Mouse (Mus musculus) macrophage (primary cell): ENCODE measurements around the gene Zfp385c. TPM values are rescaled to one million over a fixed set of nuclear protein-coding genes. Genes with fewer than 3 reads are reported as not detected.

Source experiments
- H3K27ac ChIP-seq: fragments of 350-480 bp; formaldehyde crosslinking; 2 replicates; pipeline ENCODE4 v1.9.0; 2021
- H3K36me3 ChIP-seq: fragments of 350-480 bp; formaldehyde crosslinking; 2 replicates; pipeline ENCODE4 v1.9.0; 2021; ENCODE audit errors: inconsistent target
- H3K4me3 ChIP-seq: fragments of 350-480 bp; formaldehyde crosslinking; 2 replicates; pipeline ENCODE4 v1.9.0; 2021; ENCODE audit errors: inconsistent target
- H3K79me2 ChIP-seq: fragments of 350-480 bp; formaldehyde crosslinking; 2 replicates; pipeline ENCODE4 v1.9.0; 2021; ENCODE audit errors: inconsistent target
- WGBS: methylation state at CpG from one replicate; pipeline ENCODE4 v1.1.7; 2026; ENCODE audit warnings: inconsistent platforms; ENCODE audit not compliant: missing documents; 5-methylcytosine and 5-hydroxymethylcytosine counted together
- polyA plus RNA-seq: library from polyadenylated mRNA; stranded (reverse); fragments of 250-400 nt; gene quantifications from 3 replicates; pipeline ENCODE4 v1.2.4, GENCODE M21; 2018; ENCODE audit warnings: inconsistent platforms
- total RNA-seq, 78 experiments: library from RNA; depleted of rRNA; stranded (reverse); fragments of 250-400 nt; gene quantifications; 1 replicate in 9 of 78; 2 replicates in 24 of 78; 3 replicates in 43 of 78; 4 replicates in 2 of 78; pipeline ENCODE4 v1.2.4; 2018; ENCODE audit warnings: inconsistent platforms in 56 of 78

Gene Zfp385c
- 1 to 10 TPM in 3 of 26 experiments, under 1 TPM in 2, not detected in 21; 0.49 to 3.0 (median 1.0) TPM for total RNA-seq (2018; cell fraction: chromatin; rRNA removed)
- 1 to 10 TPM in 10 of 26 experiments, under 1 TPM in 16; 0.26 to 2.0 (median 0.87) TPM for total RNA-seq (2018; cell fraction: cytosol; rRNA removed)
- total RNA-seq (2018; cell fraction: nucleus; rRNA removed): 1 to 10 TPM in 7 of 26 experiments, under 1 TPM in 9, not detected in 10; 0.17 to 2.5 (median 0.95) TPM
- polyA plus RNA-seq: 0.14 to 1.2 TPM (median 0.57 TPM) in 3 replicates

DNA sequence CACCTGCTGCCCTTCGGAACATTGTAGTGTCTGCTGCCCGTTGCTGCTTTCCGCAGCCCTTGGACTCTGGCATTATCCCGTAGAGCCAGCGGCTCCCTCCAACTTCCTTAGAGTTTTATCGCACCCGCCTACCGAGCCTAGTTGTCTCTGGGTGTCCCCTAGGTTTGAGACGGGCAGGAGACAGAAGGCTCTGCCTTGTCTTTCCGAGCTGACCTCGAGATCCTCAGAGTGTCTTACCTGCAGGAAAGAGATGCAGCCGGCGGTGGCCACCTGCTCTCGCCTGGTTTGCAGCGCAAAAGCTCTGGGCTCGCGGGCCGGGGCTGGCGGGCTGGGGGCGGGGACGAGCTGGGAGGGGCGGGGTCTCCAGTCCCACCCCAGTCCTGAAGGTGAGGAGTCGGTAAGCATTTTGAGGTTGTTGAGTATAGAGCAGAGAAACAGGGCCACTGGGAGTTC is at the start of gene Zfp385c:
TSS of gene Zfp385c (minus strand) at position 292 of the 453 bp plus-strand sequence.
- Histone ChIP-seq H3K36me3 (peaks cover 26% of the 10 kb centered on the region), H3K27ac (no peak within 1 kb of the TSS), H3K79me2 (no peaks in the 10 kb centered on the region), H3K4me3 (no peak within 1 kb of the TSS)
- WGBS: 5% methylated on average over 22 of the region's 23 CpGs

DNA sequence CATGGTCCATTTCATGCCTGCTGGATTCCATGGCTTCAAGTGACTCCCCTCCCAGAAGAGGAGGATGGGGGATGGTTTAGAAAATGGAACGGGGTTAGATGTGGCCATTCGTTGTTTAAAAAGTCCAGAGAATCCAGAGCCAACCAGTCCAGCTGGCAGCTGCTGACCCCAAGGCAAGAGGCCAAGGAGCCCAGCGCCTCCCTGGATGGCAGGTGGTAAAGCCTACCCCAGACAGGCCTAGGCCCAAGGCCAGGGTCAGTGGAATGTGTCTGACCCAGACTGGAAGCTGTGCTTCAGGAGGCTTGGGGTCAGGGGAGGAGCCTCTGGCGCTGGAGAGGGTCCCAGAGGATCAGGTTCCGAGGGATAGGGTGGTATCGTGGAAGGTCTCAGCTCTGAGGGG is 49.1 kb upstream of the Zfp385c start:
- WGBS: 98% methylated on average over 6 of the region's 6 CpGs
- Histone ChIP-seq H3K79me2 (peaks cover 17% of the 10 kb centered on the region), H3K27ac (no peak overlapping the region), H3K36me3 (no peaks in the 10 kb centered on the region), H3K4me3 (no peak overlapping the region)

DNA sequence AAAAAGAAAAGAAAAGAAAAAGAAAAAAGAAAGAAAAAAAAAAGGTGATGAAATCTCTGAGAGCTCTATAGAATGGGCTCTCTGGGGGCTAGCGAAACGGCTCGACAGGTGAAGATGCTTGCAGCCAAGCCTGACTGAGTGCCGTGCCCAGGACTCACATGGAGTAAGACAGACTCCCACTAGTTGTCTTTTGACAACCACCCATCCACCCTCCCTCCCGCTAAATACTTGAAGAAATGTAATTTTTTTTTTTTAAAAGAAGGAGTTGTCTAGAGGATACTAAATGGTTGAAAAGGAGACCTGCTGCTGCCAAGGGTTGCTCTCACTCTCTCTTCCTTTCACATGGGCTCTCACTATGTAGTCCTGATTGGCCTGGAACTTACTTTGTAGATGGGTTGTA is 46.5 kb upstream of the Zfp385c start:
- 0 out of 2 replicates have a peak overlapping the region, but pooled peaks have one; percentile 35 for H3K27ac ChIP-seq

DNA sequence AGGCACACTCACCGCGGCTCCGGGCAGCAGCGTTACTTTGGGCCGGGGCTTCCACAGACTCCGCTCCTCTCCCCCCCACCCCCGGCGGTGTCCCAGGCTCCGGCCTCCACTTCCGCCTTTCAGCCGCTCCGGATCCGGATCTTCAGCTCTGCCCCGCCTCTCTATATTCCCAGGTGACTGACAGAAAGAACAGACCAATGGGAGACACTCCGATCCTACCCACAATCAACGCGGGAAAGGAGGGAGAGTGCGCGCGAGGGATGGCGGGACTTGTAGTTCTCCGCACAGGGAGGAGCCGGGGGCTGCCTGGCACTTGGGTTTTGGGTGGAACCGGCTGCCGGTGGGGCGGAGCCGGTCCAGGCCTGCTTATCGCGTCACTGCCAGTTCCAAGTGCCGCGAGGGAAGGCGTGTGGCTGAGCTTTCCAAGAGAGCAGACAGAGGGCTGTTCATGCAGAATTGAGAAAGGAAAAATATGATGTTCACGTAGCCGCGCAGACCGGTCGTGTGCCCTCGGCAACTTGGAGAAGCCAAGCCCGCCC is 45.9 kb upstream of the Zfp385c start, which contains the start of gene Rab5c:
TSS of gene Rab5c (minus strand) at position 150 of the 539 bp plus-strand sequence.
- Histone ChIP-seq H3K4me3 (peak within 1 kb of the TSS; percentile 100), H3K27ac (peak within 1 kb of the TSS; percentile 99), H3K36me3 (no peaks in the 10 kb centered on the region), H3K79me2 (peaks cover 49% of the 10 kb centered on the region)
- 2% methylated on average over 37 of the region's 39 CpGs for WGBS

More for the DNA sequence above, 46.5 kb upstream of the Zfp385c start:
- 32% methylated on average over 5 of the region's 5 CpGs for whole genome bisulfite sequencing
- Histone ChIP-seq H3K4me3 (peak overlapping the region; percentile 34), H3K79me2 (peaks cover 43% of the 10 kb centered on the region), H3K36me3 (no peaks in the 10 kb centered on the region)

DNA sequence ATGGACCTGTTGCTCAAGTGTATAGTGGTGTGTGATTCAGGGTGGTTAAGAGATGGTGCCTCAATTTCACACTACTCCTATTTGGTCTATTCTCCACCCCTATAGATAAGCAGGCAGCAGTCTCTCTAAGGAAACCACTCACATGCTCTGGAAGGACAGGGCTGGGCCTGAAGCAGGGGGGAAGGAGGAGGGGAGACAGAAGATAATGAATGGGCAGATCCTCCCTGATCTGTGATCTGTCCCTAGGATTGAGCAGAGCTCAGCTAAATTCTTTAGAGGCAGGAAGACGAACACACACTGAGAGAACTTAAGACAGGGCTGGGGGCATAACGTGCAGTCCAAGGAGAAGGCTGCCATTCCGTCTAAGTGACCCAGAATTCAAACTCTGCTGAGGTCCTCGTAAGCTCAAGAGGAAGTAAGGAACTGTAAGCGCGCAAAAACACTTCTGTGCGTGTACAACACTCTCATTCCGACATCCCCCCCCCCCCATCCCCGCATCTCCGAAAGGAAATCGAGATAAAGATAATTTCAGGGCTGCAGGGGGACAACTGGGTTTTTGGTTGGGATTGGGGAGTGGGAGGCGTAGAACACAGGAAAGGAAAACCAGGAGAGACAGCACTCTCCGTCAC is 45.0 kb upstream of the Zfp385c start:
- Histone ChIP-seq H3K79me2 (peaks cover 58% of the 10 kb centered on the region), H3K4me3 (peak overlapping the region; percentile 100), H3K36me3 (no peaks in the 10 kb centered on the region; the same call in 1 of the 2 replicates), H3K27ac (peak overlapping the region; percentile 99)
- WGBS: under 1% methylated on average over 13 of the region's 13 CpGs

DNA sequence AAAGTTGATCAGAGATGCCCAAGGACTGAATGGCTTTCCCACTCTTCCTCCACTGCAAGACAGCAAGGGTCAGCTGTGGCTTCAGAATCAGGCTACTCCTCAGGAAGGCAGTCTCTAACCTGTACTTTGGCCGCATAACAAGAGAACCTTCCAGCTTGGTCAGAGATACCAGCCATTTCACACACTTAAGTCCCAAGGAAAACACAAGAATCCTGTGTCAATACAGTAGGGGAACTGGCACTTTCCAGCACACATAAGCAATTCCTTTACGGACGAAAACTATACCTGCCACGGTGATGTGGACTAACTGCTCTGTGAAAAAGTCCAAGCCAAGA is 44.5 kb upstream of the Zfp385c start:
- peak overlapping the region; percentile 100 for H3K4me3 ChIP-seq
- 41% methylated on average over 4 of the region's 4 CpGs for WGBS
- peaks cover 63% of the 10 kb centered on the region for H3K79me2 ChIP-seq
- peak overlapping the region; percentile 99 for H3K27ac ChIP-seq
- H3K36me3 ChIP-seq: no peaks in the 10 kb centered on the region; the same call in 1 of the 2 replicates

DNA sequence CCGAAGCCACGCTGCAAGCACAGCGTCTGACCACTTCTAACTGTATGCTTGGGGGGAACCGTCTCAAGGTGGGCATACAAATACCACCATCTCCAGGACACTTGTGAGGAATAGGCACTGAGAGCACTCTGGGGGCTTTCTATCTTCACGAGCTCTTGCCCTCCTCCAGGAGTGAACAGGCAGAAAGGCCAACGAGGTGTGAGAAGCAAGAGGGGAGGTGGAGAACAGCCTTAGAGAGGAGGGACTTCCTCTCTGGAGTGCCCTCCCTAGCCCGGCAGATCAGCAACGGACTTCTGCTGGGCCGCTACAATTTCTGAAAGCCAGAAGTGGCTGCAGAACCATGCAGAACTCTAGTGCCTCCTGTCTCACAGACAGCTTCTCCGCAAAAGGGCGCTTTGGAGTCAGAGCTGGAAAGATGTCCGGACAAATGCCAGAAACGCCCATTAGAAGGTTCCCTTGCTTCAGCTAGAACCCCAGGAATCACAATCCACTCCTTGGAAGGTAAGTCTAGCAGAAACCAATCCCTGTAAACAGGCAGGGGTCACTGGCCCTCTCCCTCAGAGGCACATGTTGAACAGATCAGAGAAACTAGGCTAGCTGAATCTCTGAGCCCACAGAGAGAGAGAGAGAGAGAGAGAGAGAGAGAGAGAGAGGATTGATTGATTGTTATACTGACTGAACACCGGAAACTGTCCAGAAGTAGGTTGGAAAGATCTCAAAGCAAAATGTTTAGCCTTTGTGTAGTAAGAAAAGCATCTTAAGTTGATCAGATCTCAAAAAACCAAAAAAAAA is 43.9 kb upstream of the Zfp385c start:
- Histone ChIP-seq H3K27ac (peak overlapping the region; percentile 99), H3K4me3 (peak overlapping the region; percentile 100), H3K79me2 (peaks cover 69% of the 10 kb centered on the region), H3K36me3 (no peaks in the 10 kb centered on the region; the same call in 1 of the 2 replicates)
- 13% methylated on average over 14 of the region's 14 CpGs for WGBS

DNA sequence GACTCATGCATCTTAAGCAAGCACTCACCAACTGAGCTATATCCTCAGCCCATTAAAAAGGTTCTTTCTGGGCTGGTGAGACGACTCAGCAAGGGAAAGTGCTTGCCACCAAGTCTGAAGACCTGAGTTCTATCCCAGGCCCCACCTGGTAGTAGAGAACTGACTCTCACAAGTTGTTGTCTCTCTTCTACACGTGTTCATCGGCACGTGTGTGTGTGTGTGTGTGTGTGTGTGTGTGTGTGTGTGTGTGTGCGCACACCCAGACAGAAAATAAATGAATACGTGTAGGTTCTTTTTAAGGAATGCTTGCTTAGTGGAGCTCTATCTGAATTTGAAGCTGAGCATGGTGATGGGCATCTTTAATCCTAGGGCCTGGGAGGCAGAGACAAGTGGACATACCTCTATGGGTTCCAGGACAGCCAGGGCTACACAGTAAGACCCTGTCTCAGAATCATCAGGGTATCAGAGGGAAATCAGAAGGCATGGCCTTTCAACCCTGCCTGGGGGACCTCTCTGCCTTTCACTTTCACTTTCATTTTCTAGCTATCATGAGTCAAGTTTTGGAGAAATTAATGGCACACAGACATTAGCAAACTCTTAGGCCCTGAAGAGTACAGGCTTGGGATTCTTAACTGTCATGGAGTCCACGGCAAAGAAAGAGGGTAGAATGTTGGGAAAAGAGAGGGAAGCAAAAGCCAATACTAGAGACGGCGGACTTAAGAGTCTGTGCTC is 43.0 kb upstream of the Zfp385c start:
- 57% methylated on average over 8 of the region's 9 CpGs for WGBS
- Histone ChIP-seq H3K27ac (peak overlapping the region; percentile 99), H3K79me2 (peaks cover 77% of the 10 kb centered on the region), H3K36me3 (no peaks in the 10 kb centered on the region; the same call in 1 of the 2 replicates), H3K4me3 (peak overlapping the region; percentile 100)

DNA sequence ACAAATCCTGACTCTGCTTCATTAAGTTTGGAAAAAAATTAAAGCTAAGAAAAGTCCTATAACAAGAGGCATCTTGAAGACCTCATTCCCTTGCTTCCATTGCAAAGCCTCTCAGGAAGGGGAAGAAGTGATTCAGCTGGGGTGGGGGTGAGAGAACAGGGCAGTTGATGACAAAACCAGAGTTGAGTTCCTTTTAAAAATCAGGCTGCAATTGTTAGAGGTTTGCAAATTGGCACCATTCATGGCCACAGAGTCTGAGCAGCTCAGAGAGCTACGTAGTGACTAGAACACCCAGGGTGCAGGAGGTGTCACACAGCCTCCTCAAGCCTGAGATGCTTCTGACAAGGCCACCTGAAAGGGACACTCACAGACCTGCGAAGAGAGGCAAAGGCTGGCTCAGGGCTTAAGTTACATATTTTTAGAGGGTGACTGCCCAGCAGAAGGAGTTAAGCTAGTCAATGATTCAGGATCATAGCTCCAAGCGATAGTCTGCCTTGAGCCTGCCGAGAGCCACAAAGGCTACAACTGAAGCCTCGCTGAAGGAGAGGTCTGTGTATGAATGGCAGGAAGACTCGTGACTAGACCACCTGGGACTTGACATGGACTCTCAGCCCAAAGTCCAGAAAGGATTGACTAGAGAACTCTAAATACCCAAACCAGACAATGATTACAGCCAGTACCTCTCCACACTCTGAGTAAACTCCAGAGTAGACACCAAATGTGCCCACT is 38.4 kb upstream of the Zfp385c start:
- Histone ChIP-seq H3K36me3 (peaks cover 13% of the 10 kb centered on the region; the same call in 1 of the 2 replicates), H3K79me2 (peaks cover 100% of the 10 kb centered on the region), H3K4me3 (no peak overlapping the region), H3K27ac (peak overlapping the region; percentile 56)
- WGBS: 77% methylated on average over 6 of the region's 6 CpGs

DNA sequence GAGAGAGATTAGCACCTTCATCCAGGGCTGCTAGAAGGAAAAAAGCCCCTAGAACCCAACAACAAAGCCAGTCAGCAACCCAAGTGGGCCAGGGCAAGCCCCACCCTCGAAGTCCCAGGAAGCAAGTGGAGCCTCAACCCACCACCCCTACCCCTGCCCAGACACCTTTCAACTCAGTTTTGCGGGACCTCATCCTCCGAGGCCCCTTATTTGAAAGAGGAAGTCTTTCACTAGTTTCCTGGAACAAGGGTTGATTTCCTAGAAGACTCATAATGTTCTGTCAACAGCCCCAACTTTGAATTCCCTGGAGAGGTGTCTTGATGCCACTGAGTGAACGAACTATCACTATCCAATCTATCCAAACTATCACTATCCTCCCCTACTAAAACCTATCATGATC is 37.7 kb upstream of the Zfp385c start:
- Histone ChIP-seq H3K4me3 (no peak overlapping the region), H3K36me3 (peaks cover 13% of the 10 kb centered on the region; the same call in 1 of the 2 replicates), H3K27ac (no peak overlapping the region), H3K79me2 (peaks cover 100% of the 10 kb centered on the region)
- WGBS: 19% methylated on average over 4 of the region's 4 CpGs

DNA sequence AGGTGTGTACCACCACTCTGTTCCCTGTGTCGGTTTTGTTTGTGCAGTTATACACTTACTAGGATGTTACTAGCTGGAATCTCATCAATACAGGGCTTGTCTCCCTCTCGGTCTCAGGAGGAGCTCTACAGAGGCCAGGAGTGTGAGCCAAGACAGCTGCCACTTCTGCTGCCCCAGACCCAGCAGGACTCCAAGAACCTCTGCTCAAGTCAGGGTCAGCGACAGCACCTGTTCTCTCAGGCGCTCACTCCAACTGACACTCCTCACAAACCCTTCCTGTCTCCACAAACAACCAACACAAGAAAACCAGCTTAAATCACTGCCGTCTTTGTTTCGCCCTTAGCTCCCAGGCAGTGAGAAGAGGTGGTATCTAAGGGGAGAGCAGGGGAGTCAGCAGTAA is 36.3 kb upstream of the Zfp385c start:
- H3K79me2 ChIP-seq: peaks cover 100% of the 10 kb centered on the region
- H3K36me3 ChIP-seq: peaks cover 13% of the 10 kb centered on the region; the same call in 1 of the 2 replicates
- no peak overlapping the region for H3K27ac ChIP-seq
- H3K4me3 ChIP-seq: no peak overlapping the region
- WGBS: 95% methylated on average over 6 of the region's 6 CpGs

DNA sequence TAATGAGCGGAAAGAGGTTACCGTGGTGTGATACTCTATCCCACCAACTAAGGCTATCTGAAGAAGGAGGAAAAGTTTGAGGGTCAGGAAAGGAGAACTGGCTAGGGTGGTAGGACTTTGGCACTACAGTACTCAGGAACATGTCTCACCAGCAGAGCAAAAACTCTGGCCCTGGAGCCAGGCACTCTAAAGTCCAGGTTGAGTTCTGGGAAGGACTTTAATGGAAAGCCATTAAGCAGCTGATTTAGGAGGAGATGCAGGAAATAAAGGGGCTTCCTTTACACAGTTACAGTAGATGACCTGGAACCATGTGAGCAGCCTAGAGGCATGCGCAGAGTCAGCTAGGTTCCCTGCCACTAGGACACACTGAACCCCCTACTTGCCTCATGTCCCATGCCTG is 34.9 kb upstream of the Zfp385c start:
- peaks cover 13% of the 10 kb centered on the region; the same call in 1 of the 2 replicates for H3K36me3 ChIP-seq
- H3K4me3 ChIP-seq: no peak overlapping the region
- H3K79me2 ChIP-seq: peaks cover 100% of the 10 kb centered on the region
- no peak overlapping the region for H3K27ac ChIP-seq
- 100% methylated on average over 3 of the region's 3 CpGs for WGBS

DNA sequence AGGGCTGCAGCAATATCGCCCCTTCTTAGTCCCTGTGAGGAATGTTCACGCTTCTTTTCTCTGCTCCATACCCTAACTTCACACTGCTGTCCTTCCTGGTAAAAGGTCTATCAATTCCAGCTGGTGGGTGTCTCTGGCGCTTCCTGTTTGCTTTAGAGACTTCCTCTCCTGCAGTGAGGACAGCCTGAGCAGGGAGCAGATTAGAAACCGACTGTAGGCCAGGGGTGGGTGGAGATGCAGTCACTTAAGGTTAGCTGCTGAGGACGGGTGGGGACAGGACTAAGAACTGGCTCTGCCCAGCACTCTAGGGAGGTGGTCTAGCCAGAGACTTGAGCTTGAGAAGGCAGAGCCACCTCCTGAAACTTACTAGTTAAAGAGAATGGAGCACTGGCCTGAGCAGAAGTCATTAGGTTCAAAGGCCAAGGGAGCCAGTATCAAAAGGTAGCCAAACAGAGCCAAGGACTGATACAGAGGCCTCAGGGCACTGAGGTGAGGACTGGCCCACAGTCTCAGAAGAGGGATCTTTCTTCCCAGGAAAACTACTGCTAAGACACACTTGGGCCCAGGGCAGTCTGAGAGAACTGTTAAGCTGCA is 32.8 kb upstream of the Zfp385c start:
- peaks cover 13% of the 10 kb centered on the region; the same call in 1 of the 2 replicates for H3K36me3 ChIP-seq
- H3K79me2 ChIP-seq: peaks cover 100% of the 10 kb centered on the region
- WGBS: 28% methylated on average over 5 of the region's 5 CpGs
- H3K27ac ChIP-seq: peak overlapping the region; percentile 88
- no peak overlapping the region for H3K4me3 ChIP-seq
